Mouse (Mus musculus): ENCODE results near the gene Pabpc4.

DNA sequence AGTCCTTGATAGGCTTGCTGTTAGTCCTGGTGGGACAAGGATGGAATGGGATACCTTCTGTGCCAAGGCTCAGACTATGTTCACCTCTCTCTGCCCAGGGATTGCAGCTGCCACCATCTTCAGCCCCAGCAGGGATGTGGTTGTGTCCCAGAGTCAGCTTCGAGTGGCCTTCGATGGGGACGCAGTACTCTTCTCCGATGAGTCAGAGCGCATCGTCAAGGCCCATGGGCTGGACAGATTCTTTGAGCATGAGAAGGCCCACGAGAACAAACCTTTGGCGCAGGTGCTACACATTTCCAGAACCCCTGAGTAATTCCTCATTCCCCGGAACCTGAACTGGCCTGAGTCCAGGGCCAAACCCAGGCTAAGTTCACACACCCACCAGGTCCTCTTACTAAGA, 48.2 kb upstream of the Pabpc4 start:
- no peak for TF ChIP-seq CTCF (conservative IDR thresholded peaks at IDR 0.05; ENCODE audit: insufficient read depth, insufficient read length, low read depth, low read length)
- no peak for TF ChIP-seq POLR2A (IDR thresholded peaks at IDR 0.05; ENCODE audit: low read depth, low read length)

All from kidney, adult 2 months (tissue).